Mouse (Mus musculus): ENCODE measurements around the gene Fam43a.

GRCm38 (mm10) chr16:30591990-30592389 lies 7.5 kb upstream of the Fam43a start:
- no peak for TF ChIP-seq POLR2A (IDR thresholded peaks at IDR 0.05; ENCODE audit: borderline replicate concordance, extremely low read depth, low read depth, low read length)
- no peak for TF ChIP-seq CTCF (IDR thresholded peaks at IDR 0.05; ENCODE audit: insufficient read depth, low read length)
